Mouse (Mus musculus) gastrocnemius, adult 18-20 months (tissue): ENCODE measurements around the gene Csnk1e. TPM values are rescaled to one million over a fixed set of nuclear protein-coding genes. Genes with fewer than 3 reads are reported as not detected.
A peak's percentile ranks its signal among the peaks of the same experiment; 100 is the strongest.

Experiments used
- DNase-seq: peaks from one replicate; pipeline ENCODE4 v3.0.0; 2021; ENCODE audit warnings: low spot score
- microRNA-seq: library from miRNA; unstranded; fragments of <30 nt; microRNA quantifications from one replicate; pipeline ENCODE4 v1.2.0, GENCODE M21; 2021
- total RNA-seq, 2 experiments: library from RNA; stranded (reverse); gene quantifications; 2 replicates each; pipeline ENCODE4 v1.2.3; 2021

Csnk1e gene
- total RNA-seq, 2 experiments from 2014 or later, result 45.4 to 48.0 TPM

DNA sequence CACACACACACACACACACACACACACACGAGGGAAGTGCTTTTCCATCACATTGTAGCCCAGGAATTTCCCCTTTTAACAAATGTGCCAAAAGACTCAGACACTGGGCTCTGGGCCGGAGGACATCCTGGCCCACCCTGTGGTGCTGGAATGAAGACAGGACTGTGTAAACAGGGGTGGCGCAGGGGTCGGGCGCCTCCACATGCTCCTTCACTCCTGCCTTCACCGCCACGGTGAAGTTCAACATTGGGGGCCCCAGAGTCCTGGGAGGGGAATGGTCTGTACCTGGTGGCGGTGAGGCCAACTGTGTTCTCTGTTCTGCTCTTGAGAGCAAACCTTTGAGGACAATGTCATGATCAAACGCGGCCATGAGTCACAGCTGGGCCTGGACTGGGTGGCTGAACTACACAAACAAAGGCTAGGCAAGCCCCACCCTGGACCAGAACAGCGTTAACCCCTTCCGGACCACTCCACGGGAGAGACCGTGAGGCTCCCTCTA, 87.0 kb downstream of the Csnk1e start:
- peak; percentile 74 for DNase-seq

Small RNA genes lying within 50 kb of the gene (microRNA-seq; reads per million reads assigned to microRNA genes)
- gene Gm44302 (not detected), gene Mir1943 (7.8 reads per million, percentile 20 among the genes with 10 or more reads in this experiment)

Other genes with a start within 250 kb of the Csnk1e start
- 10 to 100 TPM; 33.7 to 34.8 TPM for gene Pick1, start 226.4 kb downstream of the Csnk1e start, total RNA-seq
- under 1 TPM; 0.55 to 0.69 TPM for gene Gm49486, start 226.2 kb downstream of the Csnk1e start, total RNA-seq
- gene Slc16a8, start 200.8 kb downstream of the Csnk1e start, total RNA-seq, result under 1 TPM; 0.53 to 0.69 TPM
- 1 to 10 TPM; 2.3 to 4.5 TPM for gene Baiap2l2, start 170.0 kb downstream of the Csnk1e start, total RNA-seq
- 10 to 100 TPM; 15.8 to 20.4 TPM for gene Pla2g6, start 127.2 kb downstream of the Csnk1e start, total RNA-seq
- 10 to 100 TPM in 1 of 2 experiments, 1 to 10 TPM in 1; 6.6 to 10.1 TPM for gene Maff, start 108.9 kb downstream of the Csnk1e start, total RNA-seq
- 10 to 100 TPM; 23.6 to 31.2 TPM for gene Tmem184b, start 52.0 kb downstream of the Csnk1e start, total RNA-seq
- not detected for gene Kcnj4, start 49.7 kb upstream of the Csnk1e start, total RNA-seq
- 1 to 10 TPM; 1.3 to 2.0 TPM for gene Kdelr3, start 60.8 kb upstream of the Csnk1e start, total RNA-seq
- 10 to 100 TPM; 52.5 to 75.6 TPM for gene Ddx17, start 91.2 kb upstream of the Csnk1e start, total RNA-seq
- not detected for gene Dmc1, start 149.5 kb upstream of the Csnk1e start, total RNA-seq
- gene Fam227a, start 203.4 kb upstream of the Csnk1e start, total RNA-seq, result under 1 TPM; 0.46 to 0.69 TPM
- gene Cby1, start 203.6 kb upstream of the Csnk1e start, total RNA-seq, result 10 to 100 TPM; 13.4 to 15.2 TPM
- gene Tomm22, start 215.3 kb upstream of the Csnk1e start, total RNA-seq, result 10 to 100 TPM; 57.0 to 60.2 TPM
- 10 to 100 TPM; 13.9 to 17.6 TPM for gene Josd1, start 232.4 kb upstream of the Csnk1e start, total RNA-seq
- 10 to 100 TPM; 25.2 to 28.1 TPM for gene Gtpbp1, start 235.3 kb upstream of the Csnk1e start, total RNA-seq